Mouse (Mus musculus): ENCODE results near the gene Uchl5.

The Uchl5 gene

DNA sequence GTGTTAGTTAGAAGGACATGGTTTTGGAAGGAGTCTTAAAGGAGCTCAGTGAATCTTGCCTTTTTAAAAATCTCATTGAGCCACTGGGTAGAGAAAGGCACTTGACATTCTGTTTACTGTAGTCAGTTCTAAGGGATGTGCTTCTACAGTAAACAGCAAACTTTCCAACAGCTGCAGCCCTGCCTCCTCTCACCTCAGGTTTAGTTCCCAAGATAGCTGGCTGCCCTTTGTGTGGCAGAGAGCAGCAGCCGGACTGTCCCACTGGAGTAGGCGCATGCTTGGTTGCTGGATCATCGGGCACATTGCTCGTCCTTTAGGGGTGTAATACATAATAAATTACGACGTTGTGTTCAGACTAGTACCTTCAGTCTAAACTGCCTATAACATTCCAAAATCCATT lies 32.0 kb downstream of the Uchl5 start:
- DNase-seq: no peak

DNA sequence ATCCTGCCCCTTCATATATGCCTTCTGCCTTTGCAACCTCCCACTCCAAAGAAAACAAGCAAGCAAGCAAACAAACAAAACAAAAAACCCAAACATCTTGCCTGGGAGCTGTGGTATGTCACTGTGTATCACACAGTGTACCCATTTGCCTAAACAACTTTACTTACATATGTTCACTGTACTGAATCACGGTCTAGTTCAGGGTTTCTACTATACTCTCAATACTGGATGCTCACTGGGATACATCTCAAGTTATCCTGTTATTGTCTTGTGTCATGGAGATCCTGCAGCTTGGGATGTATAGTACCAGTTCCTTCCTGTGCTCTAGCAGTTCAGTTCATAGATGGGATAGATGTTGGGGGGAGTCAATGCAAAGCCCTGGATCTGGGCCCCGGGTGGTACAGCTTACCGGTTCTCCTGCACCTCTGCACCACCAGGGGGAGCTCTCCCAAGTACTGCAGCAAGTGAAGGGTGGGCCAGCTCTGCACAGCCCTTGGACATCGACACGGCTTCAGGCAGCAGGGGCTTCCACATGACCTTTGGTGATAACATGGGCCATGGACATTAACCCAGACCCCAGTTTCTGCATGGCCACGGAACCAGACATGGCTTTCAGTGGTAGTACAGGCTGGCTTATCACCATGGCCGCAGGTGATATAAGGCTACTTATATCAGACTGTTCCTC lies 36.7 kb downstream of the Uchl5 start:
- peak; percentile 26 for DNase-seq

DNA sequence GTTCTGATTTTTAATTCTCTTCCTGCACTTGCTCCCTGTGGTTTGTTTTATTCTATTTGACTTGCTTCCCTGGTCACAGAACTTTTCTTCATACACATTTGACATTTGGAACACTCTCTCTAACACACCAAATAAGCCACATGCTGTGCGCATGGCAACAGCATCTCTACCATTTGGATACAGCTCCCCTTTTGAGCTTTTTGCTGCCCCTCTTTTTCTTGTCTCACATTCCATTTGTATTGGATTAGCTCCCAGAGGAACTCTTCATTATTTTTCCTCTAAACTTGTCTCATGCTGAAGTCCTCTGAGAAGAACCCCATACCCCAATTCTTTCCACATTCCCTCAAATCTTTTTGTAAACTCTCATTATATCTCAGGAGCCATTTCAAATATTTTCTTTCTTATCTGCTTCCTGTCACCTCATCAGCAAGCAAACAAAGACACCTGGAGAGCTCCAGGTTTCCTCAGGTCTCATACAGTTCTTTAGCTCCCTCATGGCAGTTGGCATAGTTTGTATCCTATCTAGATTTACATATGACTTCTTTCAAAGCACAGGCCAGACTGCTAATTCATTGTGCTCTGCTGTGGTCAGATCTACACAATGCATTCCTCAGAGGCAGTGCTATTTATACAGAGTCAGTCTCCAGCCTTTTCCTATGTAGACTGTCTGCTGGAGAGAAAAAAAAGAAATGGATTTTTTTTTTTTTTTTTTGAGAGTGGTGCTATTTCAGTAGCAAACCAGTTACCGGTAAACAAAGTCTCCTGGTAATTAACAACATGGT lies 43.2 kb downstream of the Uchl5 start:
- DNase-seq: no peak

DNA sequence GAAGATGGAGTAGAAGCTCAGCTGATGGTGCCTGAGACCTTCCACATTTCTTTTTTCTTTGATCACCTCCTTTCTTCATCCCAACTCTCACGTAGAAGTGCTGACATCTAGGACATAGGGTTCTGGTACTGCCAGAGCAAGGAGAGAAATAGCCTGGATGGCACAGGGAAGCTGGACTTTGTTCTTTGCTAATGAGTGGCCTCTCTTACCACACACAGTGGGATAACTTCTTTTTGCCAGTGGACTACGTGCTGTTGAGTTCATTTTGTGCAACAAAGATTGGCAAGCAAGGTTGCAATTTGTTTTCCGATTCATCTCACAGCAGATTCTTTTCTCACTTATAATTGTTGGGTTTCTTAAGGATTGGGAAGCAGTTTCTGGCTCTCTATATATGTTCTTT lies 45.6 kb downstream of the Uchl5 start:
- DNase-seq: no peak

DNA sequence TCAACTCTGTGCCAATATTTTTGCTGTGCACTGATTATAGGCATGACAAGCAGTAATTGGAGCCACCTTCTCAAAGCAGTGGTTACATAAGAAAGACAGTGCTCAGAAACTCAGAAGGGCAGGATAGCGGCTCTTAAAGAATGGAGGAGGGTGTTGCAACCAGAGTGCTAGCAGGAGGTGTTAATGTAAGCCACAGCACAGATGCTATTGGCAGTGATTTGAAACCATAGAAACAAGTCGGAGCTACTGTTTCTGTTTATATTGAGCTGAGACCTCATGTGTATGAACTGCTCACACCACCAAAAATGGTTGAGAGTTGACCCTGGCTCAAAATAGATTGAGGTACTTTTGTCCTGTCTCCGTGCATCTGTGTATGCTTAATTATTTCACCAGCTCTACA lies 53.6 kb downstream of the Uchl5 start:
- DNase-seq: no peak

DNA sequence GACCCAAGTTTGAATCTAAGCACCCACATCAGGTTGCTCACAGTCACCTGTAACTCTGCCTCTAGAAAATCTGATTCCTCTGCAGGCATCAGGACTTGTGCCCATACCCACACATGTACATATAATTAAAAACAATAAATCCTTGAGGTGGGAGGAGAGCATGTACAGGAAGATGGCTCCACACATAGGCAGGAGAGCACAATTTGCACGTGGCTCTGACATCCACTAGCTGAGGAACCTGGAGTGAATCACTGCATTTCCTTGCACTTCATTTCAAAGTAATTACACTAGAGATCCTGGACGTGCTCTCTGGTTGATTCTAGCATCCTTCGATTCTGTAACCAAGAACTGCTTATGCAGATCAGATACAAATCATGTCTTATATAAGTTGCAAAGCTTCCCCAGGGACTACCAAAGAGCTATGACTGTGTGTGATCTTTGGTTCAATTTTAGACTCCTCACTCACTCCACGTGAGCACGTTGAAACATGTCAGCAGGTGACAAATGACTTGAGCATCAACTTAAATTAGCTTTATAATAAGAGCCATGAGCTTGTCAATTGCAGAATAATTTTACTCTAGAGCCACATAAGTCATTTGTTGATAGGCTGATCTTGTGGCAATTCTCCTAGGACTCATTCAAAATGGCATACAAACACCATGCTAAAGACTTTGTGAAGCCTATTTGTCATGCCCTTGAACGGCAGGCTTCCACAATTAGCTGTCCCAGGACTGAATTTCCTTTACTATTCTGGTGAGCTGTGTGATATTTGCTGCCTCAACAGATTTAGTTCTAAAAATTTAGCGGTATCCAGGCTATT lies 59.5 kb downstream of the Uchl5 start:
- DNase-seq: no peak

DNA sequence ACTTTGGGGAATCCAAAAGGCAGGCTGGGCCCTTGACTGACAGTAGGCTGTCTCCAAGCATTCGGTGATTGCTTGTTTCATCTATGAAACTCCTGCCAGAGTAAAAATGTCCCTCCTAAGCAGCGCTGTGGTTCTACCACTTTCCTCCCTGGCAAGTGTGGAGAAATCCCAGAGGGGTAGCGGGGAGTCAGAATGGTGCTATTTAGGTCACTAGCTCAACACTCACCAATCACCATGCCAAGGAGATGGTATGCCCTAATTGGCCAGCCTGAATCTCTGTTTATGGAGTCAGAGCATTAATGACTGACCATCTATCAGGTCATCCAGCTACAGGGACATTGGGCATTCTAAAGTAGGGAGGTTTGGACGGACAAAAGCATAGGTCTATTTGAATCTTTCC lies 60.6 kb downstream of the Uchl5 start:
- DNase-seq: no peak

DNA sequence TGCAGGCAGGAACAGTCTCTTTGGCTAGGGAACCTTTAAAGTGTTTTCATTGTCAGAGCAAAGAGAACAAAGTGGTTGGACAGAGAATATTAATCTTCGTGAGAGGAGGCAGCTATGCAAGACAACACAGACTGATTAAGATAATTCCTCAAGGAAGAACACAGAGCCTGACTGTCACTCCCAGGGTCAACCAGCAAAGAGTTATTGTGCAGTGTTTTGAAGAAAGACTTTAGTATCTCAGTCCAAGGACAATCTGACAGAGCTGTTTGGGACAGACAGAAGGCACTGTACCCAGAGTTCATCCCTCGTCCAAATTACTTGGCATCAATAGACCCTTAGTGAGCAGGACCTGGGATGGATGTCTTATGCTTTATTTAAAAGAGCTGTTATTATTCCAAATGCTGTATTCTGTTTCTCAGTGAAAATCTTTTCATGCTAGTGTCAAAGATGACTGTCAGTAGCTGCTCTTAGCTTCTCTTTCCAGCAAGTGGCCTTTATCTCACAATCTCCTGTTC lies 61.9 kb downstream of the Uchl5 start:
- DNase-seq: no peak

DNA sequence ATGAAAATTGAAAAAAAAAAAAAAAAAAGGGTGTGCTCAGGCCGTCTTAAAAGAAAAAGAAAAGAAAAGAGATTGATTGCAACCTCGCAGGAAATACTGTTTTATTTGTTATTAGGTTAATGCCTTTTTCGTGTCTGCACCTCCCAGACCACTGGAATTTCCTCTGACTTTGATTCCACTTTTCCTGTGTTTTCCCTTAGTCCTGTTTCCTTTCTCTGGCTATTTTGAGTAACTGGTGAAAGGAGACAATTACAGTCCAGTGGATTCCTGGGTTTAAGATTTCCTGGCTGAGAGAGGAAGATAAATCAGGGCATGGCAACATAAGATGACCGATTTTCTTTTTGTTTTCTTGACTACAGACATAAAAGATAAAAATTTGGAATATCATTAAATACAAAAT lies 75.3 kb downstream of the Uchl5 start:
- DNase-seq: no peak

DNA sequence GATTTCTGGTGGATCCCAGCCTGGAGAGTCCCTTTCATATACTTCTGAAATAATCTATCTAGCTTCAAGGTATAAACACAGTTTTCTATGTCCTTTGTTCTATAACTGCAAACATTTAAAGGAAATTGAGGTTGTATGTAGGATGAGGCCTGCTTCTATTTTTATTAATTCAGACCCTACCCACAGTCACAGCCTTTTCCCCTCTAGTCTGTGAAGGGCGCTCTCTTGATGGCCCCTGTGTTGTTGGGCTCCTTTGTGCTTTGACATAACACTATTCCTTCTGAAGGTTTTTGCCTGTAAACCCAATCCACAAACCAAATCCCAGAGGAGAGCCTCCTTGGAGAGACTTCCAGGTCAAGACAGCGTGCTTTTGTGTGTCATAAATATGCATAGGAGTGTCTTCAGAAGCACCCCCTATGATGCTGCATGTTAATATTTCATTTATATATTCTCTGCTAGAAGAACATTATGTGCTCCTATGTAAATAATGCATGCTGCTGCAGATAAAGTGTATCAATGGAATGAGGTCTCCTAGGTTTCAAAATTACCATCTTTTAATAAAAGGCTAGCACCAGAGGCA lies 75.8 kb downstream of the Uchl5 start:
- DNase-seq: no peak

DNA sequence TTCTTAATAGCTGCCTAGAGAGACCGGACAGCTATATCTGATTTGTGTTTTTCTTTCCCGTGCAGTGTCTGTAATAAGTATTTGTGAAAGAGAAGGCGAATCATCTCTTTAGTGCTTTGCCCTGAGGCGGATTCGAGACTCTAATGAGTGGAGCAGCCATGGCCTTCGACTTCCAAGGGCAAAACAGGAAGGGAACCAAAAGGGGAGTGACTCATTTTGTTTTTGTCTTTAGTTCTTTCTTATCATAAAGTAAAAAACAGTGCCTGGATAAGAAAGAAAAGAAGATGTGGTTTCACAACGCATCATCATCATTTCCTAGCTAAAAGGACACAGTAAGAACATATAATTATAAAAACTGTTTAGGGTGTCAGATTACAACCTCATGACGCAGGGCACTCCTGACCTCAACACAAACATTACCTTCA lies 76.6 kb downstream of the Uchl5 start:
- no peak for DNase-seq

DNA sequence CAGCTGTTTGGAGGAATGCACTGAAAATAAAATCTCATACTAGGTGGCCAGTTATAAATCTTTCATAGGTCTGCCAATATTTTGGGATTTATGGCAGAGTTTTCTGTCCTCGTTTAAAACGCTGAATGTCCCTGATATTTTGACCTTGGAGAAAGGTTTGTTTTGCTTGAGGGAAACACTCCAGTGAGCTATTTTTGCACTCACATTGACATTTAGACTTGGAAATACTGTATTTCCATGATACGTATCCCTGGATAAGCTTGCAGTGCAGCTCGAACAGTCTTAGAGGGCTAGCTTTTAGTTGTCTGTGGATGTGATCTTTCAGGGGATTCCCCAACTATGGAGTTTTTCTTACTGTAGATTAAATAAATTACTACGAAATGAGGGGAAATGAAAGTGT lies 78.6 kb downstream of the Uchl5 start:
- no peak for DNase-seq

Data from cerebellum, adult 11 months (tissue).